Mouse (Mus musculus) G1E (cell line): ENCODE results near the gene Fthl17d.
"Not testable (repeated sequence)": the region's sequence is repeated elsewhere in the genome, so short reads cannot be mapped to it uniquely, and the experiment has no call there.

Source experiments
- CTCF ChIP-seq: IDR thresholded peaks from 2 replicates; pipeline ENCODE4 v1.5.1; 2012; ENCODE audit warnings: low read depth, low read length, inconsistent platforms, mixed read lengths
- GATA1 ChIP-seq: IDR thresholded peaks from 2 replicates; pipeline ENCODE4 v1.6.1; 2012; ENCODE audit warnings: borderline replicate concordance, low read length, inconsistent platforms, mixed read lengths
- POLR2AphosphoS5 ChIP-seq: IDR thresholded peaks from 2 replicates; pipeline ENCODE4 v1.6.1; 2012; ENCODE audit warnings: low read depth, low read length, inconsistent platforms; ENCODE audit not compliant: insufficient replicate concordance
- TAL1 ChIP-seq: conservative IDR thresholded peaks from 2 replicates; pipeline ENCODE4 v1.6.1; 2012; ENCODE audit warnings: low read depth, low read length, inconsistent platforms, mixed read lengths

- not testable (repeated sequence) for TF ChIP-seq CTCF, GATA1, POLR2AphosphoS5, TAL1
Measured at GRCm38 (mm10) chrX:8962875-8963274, 23.7 kb downstream of the Fthl17d start, which contains the start of gene Fthl17b.
